In genomic region chr8:4325751-4326036, GRCm38 (mm10) we compare ENCODE assay signal across 8 mouse cellular contexts. TPM values are rescaled to one million over a fixed set of nuclear protein-coding genes. Genes with fewer than 3 reads are reported as not detected.
DNase-seq lines count a peak whose midpoint lies in the region; ATAC-seq and TF ChIP-seq lines count a peak whose summit lies in the region.

No protein-coding gene starts in this region.

- no peaks in the 10 kb centered on the region for H3K27me3 ChIP-seq in embryonic facial prominence, embryonic 11.5 days (ENCODE audit: control insufficient read depth, insufficient read depth, low read length)
- no peaks in the 10 kb centered on the region for H3K27me3 ChIP-seq in hindbrain, embryonic 16.5 days (replicated peaks; ENCODE audit: control insufficient read depth, insufficient read depth, low read length)
- H3K27me3 ChIP-seq in midbrain, embryonic 16.5 days (ENCODE audit: control insufficient read depth, insufficient read depth, low read depth, low read length) = no peaks in the 10 kb centered on the region

- H3K9ac ChIP-seq in embryonic facial prominence, embryonic 11.5 days (replicated peaks; ENCODE audit: low read length) = peak overlapping the region; percentile 95
- peak overlapping the region; percentile 99 for H3K9ac ChIP-seq in hindbrain, embryonic 16.5 days (ENCODE audit: low read depth, low read length)
- H3K9ac ChIP-seq in midbrain, embryonic 16.5 days (ENCODE audit: low read depth, low read length) = peak overlapping the region; percentile 97

- ATAC-seq in embryonic facial prominence, embryonic 11.5 days (replicated peaks; ENCODE audit: insufficient number of reproducible peaks, low FRiP score, low TSS enrichment, low read depth) = no peak
- no peak for ATAC-seq in hindbrain, embryonic 16.5 days
- no peak for ATAC-seq in midbrain, embryonic 16.5 days
- ATAC-seq in activated CD4-positive, CD25-positive, alpha-beta regulatory T cell, adult 4 months = no peak

- 51% methylated on average over 7 of the region's 7 CpGs for WGBS in embryonic facial prominence, embryonic 11.5 days
- WGBS in hindbrain, embryonic 16.5 days = 43% methylated on average over 7 of the region's 7 CpGs
- WGBS in midbrain, embryonic 16.5 days = 49% methylated on average over 7 of the region's 7 CpGs

- H3K27ac ChIP-seq in layer of hippocampus, adult 2 months = peak overlapping the region; percentile 93
- H3K27ac ChIP-seq in embryonic facial prominence, embryonic 11.5 days (replicated peaks; ENCODE audit: low read depth, low read length) = no peak overlapping the region
- H3K27ac ChIP-seq in hindbrain, embryonic 16.5 days (ENCODE audit: low read depth, low read length) = no peak overlapping the region; the same call in 1 of the 2 replicates
- peak overlapping the region; percentile 87; the same call in 1 of the 2 replicates for H3K27ac ChIP-seq in midbrain, embryonic 16.5 days (ENCODE audit: low read length)

- H3K36me3 ChIP-seq in embryonic facial prominence, embryonic 11.5 days (replicated peaks; ENCODE audit: control insufficient read depth, insufficient read depth, low read depth, low read length) = peaks cover 2% of the 10 kb centered on the region; the same call in 1 of the 2 replicates
- H3K36me3 ChIP-seq in hindbrain, embryonic 16.5 days (ENCODE audit: control insufficient read depth, insufficient read depth, low read length) = peaks cover 3% of the 10 kb centered on the region; the same call in 1 of the 2 replicates
- H3K36me3 ChIP-seq in midbrain, embryonic 16.5 days (ENCODE audit: control insufficient read depth, insufficient read depth, low read length) = peaks cover 3% of the 10 kb centered on the region; the same call in 1 of the 2 replicates

- no peaks in the 10 kb centered on the region for H3K4me1 ChIP-seq in embryonic facial prominence, embryonic 11.5 days (ENCODE audit: control insufficient read depth, insufficient read depth, low read length)
- H3K4me1 ChIP-seq in hindbrain, embryonic 16.5 days (ENCODE audit: control insufficient read depth, insufficient read depth, low read depth, low read length) = peaks cover 32% of the 10 kb centered on the region
- H3K4me1 ChIP-seq in midbrain, embryonic 16.5 days (ENCODE audit: control insufficient read depth, insufficient read depth, low read length) = peaks cover 31% of the 10 kb centered on the region

- H3K9me3 ChIP-seq in embryonic facial prominence, embryonic 11.5 days (replicated peaks; ENCODE audit: control insufficient read depth, low read length) = no peaks in the 10 kb centered on the region
- H3K9me3 ChIP-seq in hindbrain, embryonic 16.5 days (ENCODE audit: control insufficient read depth, low read length) = no peaks in the 10 kb centered on the region
- H3K9me3 ChIP-seq in midbrain, embryonic 16.5 days (replicated peaks; ENCODE audit: control insufficient read depth, low read length, poor library complexity, severe bottlenecking) = no peaks in the 10 kb centered on the region

- peak overlapping the region; percentile 52 for H3K4me2 ChIP-seq in embryonic facial prominence, embryonic 11.5 days (ENCODE audit: low read depth, low read length)
- H3K4me2 ChIP-seq in hindbrain, embryonic 16.5 days (ENCODE audit: low read length) = peak overlapping the region; percentile 83
- H3K4me2 ChIP-seq in midbrain, embryonic 16.5 days (ENCODE audit: low read length) = peak overlapping the region; percentile 85

- no peak for DNase-seq in layer of hippocampus, adult 2 months (ENCODE audit: low spot score in 2 of 2)
- DNase-seq in layer of hippocampus, adult 9-11 months = no peak
- no peak for DNase-seq in embryonic facial prominence, embryonic 11.5 days (ENCODE audit: low spot score)
- no peak for DNase-seq in urinary bladder, adult 18-20 months (ENCODE audit: low spot score in 2 of 2)
- no peak for DNase-seq in ovary, postnatal 14 days (ENCODE audit: low spot score)

- TF ChIP-seq CTCF in layer of hippocampus, adult 2 months (conservative IDR thresholded peaks at IDR 0.05) = no peak

- H3K4me3 ChIP-seq in layer of hippocampus, adult 2 months = peak overlapping the region; percentile 71
- peak overlapping the region; percentile 94 for H3K4me3 ChIP-seq in embryonic facial prominence, embryonic 11.5 days (ENCODE audit: low read depth, low read length)
- H3K4me3 ChIP-seq in hindbrain, embryonic 16.5 days (ENCODE audit: low read length) = peak overlapping the region; percentile 97
- H3K4me3 ChIP-seq in midbrain, embryonic 16.5 days (ENCODE audit: low read depth, low read length) = peak overlapping the region; percentile 93

RNA-seq across cellular contexts. Expression of gene Elavl1, which starts 0.5 kb away (rescaled TPM):
- 10 to 100 TPM; 78.6 to 81.1 TPM for total RNA-seq in layer of hippocampus, adult 2 months (2021)
- 384 and 409 TPM in 2 replicates for polyA plus RNA-seq in embryonic facial prominence, embryonic 11.5 days (2014; fragmentation: Nextera tagmentation; extraction: Ambion mirVana)
- 80.6 and 94.9 TPM in 2 replicates for polyA plus RNA-seq in hindbrain, embryonic 16.5 days (2015; fragmentation: Nextera tagmentation; extraction: Ambion mirVana)
- polyA plus RNA-seq in midbrain, embryonic 16.5 days (2015; fragmentation: Nextera tagmentation; extraction: Ambion mirVana) = 85.9 and 100 TPM in 2 replicates
- polyA plus RNA-seq in activated CD4-positive, CD25-positive, alpha-beta regulatory T cell, adult 4 months (2017; shearing (Covaris generic)) = 10 to 100 TPM; 37.2 to 38.4 TPM

RNA-seq across cellular contexts. Expression of gene Ccl25, which starts 0.7 kb away (rescaled TPM):
- total RNA-seq in layer of hippocampus, adult 2 months (2021) = 10 to 100 TPM; 24.6 to 27.5 TPM
- polyA plus RNA-seq in embryonic facial prominence, embryonic 11.5 days (2014; fragmentation: Nextera tagmentation; extraction: Ambion mirVana) = 13.6 and 14.0 TPM in 2 replicates
- polyA plus RNA-seq in hindbrain, embryonic 16.5 days (2015; fragmentation: Nextera tagmentation; extraction: Ambion mirVana) = 15.5 and 17.2 TPM in 2 replicates
- polyA plus RNA-seq in midbrain, embryonic 16.5 days (2015; fragmentation: Nextera tagmentation; extraction: Ambion mirVana) = 18.4 and 18.8 TPM in 2 replicates
- 10 to 100 TPM in 1 of 2 experiments, 1 to 10 TPM in 1; 7.8 to 10.8 TPM for polyA plus RNA-seq in activated CD4-positive, CD25-positive, alpha-beta regulatory T cell, adult 4 months (2017; shearing (Covaris generic))

RNA-seq across cellular contexts. Expression of gene Timm44, which starts 50.0 kb away (rescaled TPM):
- total RNA-seq in layer of hippocampus, adult 2 months (2021) = 10 to 100 TPM; 73.9 to 78.8 TPM
- 70.2 and 74.3 TPM in 2 replicates for polyA plus RNA-seq in embryonic facial prominence, embryonic 11.5 days (2014; fragmentation: Nextera tagmentation; extraction: Ambion mirVana)
- polyA plus RNA-seq in hindbrain, embryonic 16.5 days (2015; fragmentation: Nextera tagmentation; extraction: Ambion mirVana) = 43.6 and 51.9 TPM in 2 replicates
- polyA plus RNA-seq in midbrain, embryonic 16.5 days (2015; fragmentation: Nextera tagmentation; extraction: Ambion mirVana) = 45.3 and 48.1 TPM in 2 replicates
- polyA plus RNA-seq in activated CD4-positive, CD25-positive, alpha-beta regulatory T cell, adult 4 months (2017; shearing (Covaris generic)) = 10 to 100 TPM; 74.9 to 77.5 TPM

Comparison
In these comparisons a context has a peak if more than half of its experiments do, and no peak if none do; other contexts are left out.
1. H3K27ac ChIP-seq: peak in layer of hippocampus, adult 2 months (single experiment) and midbrain, embryonic 16.5 days (single experiment); none in embryonic facial prominence, embryonic 11.5 days (single experiment) and hindbrain, embryonic 16.5 days (single experiment).
2. Peak in every context shown above with its lines, with median percentiles within 50 percentile points of each other: H3K4me3 ChIP-seq, H3K4me2 ChIP-seq and H3K9ac ChIP-seq.